Mouse (Mus musculus) lung, postnatal 0 days (tissue): ENCODE results near the gene Efhb. TPM values are rescaled to one million over a fixed set of nuclear protein-coding genes. Genes with fewer than 3 reads are reported as not detected.

Source experiments
- ATAC-seq: fragments of 200-750 bp; cut with Nextera tagmentation; 2 replicates; pipeline ENCODE4 v1.8.0; 2017; ENCODE audit warnings: moderate library complexity
- DNase-seq: peaks from one replicate; pipeline ENCODE4 v3.0.0-alpha.2; 2016; ENCODE audit warnings: low spot score
- H3K27ac ChIP-seq: fragments of 300-500 bp; sonication (generic); 2 replicates; pipeline ENCODE4 v1.5.1; 2014; ENCODE audit warnings: antibody characterized with exemption, mild to moderate bottlenecking, low read length, mixed read lengths
- H3K27me3 ChIP-seq: fragments of 300-500 bp; sonication (generic); replicated peaks from 2 replicates; pipeline ENCODE4 v1.6.1; 2014; ENCODE audit warnings: low read length, mixed read lengths; ENCODE audit not compliant: insufficient read depth
- H3K36me3 ChIP-seq: fragments of 300-500 bp; sonication (generic); 2 replicates; pipeline ENCODE4 v1.6.1; 2014; ENCODE audit warnings: low read length, mixed read lengths; ENCODE audit not compliant: insufficient read depth
- H3K4me1 ChIP-seq: fragments of 300-500 bp; sonication (generic); 2 replicates; pipeline ENCODE4 v1.6.1; 2014; ENCODE audit warnings: antibody characterized with exemption, low read depth, low read length, mixed read lengths; ENCODE audit not compliant: insufficient read depth
- H3K4me2 ChIP-seq: fragments of 300-500 bp; sonication (generic); replicated peaks from 2 replicates; pipeline ENCODE4 v1.6.1; 2014; ENCODE audit warnings: low read depth, mild to moderate bottlenecking, low read length, moderate library complexity, mixed read lengths
- H3K4me3 ChIP-seq: fragments of 300-500 bp; sonication (generic); 2 replicates; pipeline ENCODE4 v1.5.1; 2014; ENCODE audit warnings: low read depth, low read length
- H3K9ac ChIP-seq: fragments of 300-500 bp; sonication (generic); replicated peaks from 2 replicates; pipeline ENCODE4 v1.6.1; 2014; ENCODE audit warnings: low read depth, mild to moderate bottlenecking
- H3K9me3 ChIP-seq: fragments of 300-500 bp; sonication (generic); 2 replicates; pipeline ENCODE4 v1.6.1; 2016; ENCODE audit warnings: low read length, mixed read lengths
- CTCF ChIP-seq: IDR thresholded peaks from 2 replicates; pipeline ENCODE4 v1.5.1; 2016; ENCODE audit warnings: antibody characterized with exemption, mild to moderate bottlenecking
- EP300 ChIP-seq: IDR thresholded peaks from 2 replicates; pipeline ENCODE4 v1.6.1; 2016; ENCODE audit warnings: antibody characterized with exemption, mild to moderate bottlenecking, control low read depth
- WGBS: fragments of 180-500 bp; shearing (Covaris S2); extraction: QIAGEN DNeasy Blood & Tissue Kit; methylation state at CpG from one replicate; pipeline ENCODE4 v1.1.7; 2014; 5-methylcytosine and 5-hydroxymethylcytosine counted together
- polyA plus RNA-seq: library from polyadenylated mRNA; unstranded; fragments of >200 nt; fragmentation: Nextera tagmentation; extraction: Ambion mirVana; gene quantifications from 2 replicates; pipeline ENCODE4 v1.2.1, GENCODE M21; 2015

Gene Efhb
- polyA plus RNA-seq, 1 experiment from 2014 or later = 1.7 TPM

DNA sequence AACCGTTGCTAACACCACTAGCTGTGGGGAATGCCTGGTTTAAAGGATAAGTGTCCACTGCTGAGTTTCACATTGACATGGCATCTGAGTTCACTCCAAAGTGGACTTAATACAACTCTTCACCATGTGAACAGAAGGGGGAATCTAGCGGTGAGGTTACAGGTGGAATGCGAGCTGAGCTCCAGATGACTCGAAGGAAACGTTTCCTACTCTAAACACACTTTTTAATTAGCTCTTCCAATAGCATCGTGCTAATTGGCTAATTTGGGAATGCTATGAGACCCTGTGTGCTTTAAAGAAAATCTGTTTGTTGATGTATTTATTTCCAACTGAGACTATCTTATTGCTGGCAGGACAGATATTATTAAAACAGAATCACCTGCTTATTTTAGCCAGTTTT is 76.3 kb downstream of the Efhb start:
- Histone ChIP-seq H3K27me3 (no peaks in the 10 kb centered on the region), H3K36me3 (no peaks in the 10 kb centered on the region), H3K4me2 (no peak overlapping the region), H3K9ac (no peak overlapping the region), H3K4me3 (no peak overlapping the region), H3K27ac (no peak overlapping the region), H3K9me3 (no peaks in the 10 kb centered on the region), H3K4me1 (no peaks in the 10 kb centered on the region)
- DNase-seq (no peak), ATAC-seq (no peak)
- TF ChIP-seq CTCF (no peak), EP300 (no peak)
- 74% methylated on average over 6 of the region's 6 CpGs for WGBS

DNA sequence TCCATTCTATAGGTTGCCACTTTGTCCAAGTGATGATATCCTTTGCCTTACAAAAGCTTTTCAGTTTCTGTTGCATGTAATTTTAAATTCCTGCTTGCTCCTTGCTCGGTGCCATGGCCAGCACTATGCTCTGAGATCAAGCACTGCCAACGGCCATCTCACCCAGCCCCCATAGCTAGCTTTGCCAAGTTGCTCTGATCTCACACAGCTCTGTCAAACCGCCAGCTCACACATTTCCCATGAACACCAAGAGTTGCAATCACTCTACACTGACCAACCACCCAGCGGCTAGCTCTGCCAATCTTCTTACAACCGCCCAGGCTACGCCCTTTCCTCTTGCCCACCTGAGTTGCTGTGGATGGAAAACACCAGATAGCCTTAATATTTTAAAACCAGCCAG is 99.0 kb downstream of the Efhb start:
- H3K9me3 ChIP-seq = no peaks in the 10 kb centered on the region
- no peak overlapping the region for H3K4me2 ChIP-seq
- no peak for TF ChIP-seq EP300
- no peak for TF ChIP-seq CTCF
- WGBS = 83% methylated on average over 6 of the region's 6 CpGs
- no peak overlapping the region for H3K9ac ChIP-seq
- ATAC-seq (no peak), DNase-seq (no peak)
- H3K27ac ChIP-seq = no peak overlapping the region
- no peaks in the 10 kb centered on the region for H3K4me1 ChIP-seq
- no peaks in the 10 kb centered on the region for H3K36me3 ChIP-seq
- no peak overlapping the region for H3K4me3 ChIP-seq
- H3K27me3 ChIP-seq = no peaks in the 10 kb centered on the region

Other genes with a start within 250 kb of the Efhb start
- gene Rab5a, start 15.9 kb upstream of the Efhb start, polyA plus RNA-seq = 87.6 and 98.2 TPM in 2 replicates
- 0.23 and 0.27 TPM in 2 replicates for gene Pp2d1, start 76.1 kb upstream of the Efhb start, polyA plus RNA-seq
- 9.4 and 9.8 TPM in 2 replicates for gene Kat2b, start 103.5 kb upstream of the Efhb start, polyA plus RNA-seq
- gene Sgo1, start 226.0 kb upstream of the Efhb start, polyA plus RNA-seq = 1.5 and 2.8 TPM in 2 replicates